Mouse (Mus musculus) limb, embryonic 11.5 days (tissue): Measurements from ENCODE around the gene Ctsa. TPM values are rescaled to one million over a fixed set of nuclear protein-coding genes. Genes with fewer than 3 reads are reported as not detected.

Experiments used
- ATAC-seq: fragments of 200-750 bp; cut with Nextera tagmentation; 2 replicates; pipeline ENCODE4 v1.8.0; 2017; ENCODE audit warnings: low read depth; ENCODE audit not compliant: insufficient number of reproducible peaks, low FRiP score, low TSS enrichment
- DNase-seq: peaks from one replicate; pipeline ENCODE4 v3.0.0-alpha.2; 2015; ENCODE audit warnings: low spot score
- H3K27ac ChIP-seq: fragments of 300-500 bp; sonication (generic); replicated peaks from 2 replicates; pipeline ENCODE4 v1.5.1; 2014; ENCODE audit warnings: low read depth, mild to moderate bottlenecking, low read length
- H3K27me3 ChIP-seq: fragments of 300-500 bp; sonication (generic); 2 replicates; pipeline ENCODE4 v1.6.1; 2014; ENCODE audit warnings: mild to moderate bottlenecking, low read length, mixed read lengths; ENCODE audit not compliant: control insufficient read depth, insufficient read depth
- H3K36me3 ChIP-seq: fragments of 300-500 bp; sonication (generic); 2 replicates; pipeline ENCODE4 v1.6.1; 2014; ENCODE audit warnings: mild to moderate bottlenecking, low read length, moderate library complexity, mixed read lengths; ENCODE audit not compliant: control insufficient read depth, insufficient read depth
- H3K4me1 ChIP-seq: fragments of 300-500 bp; sonication (generic); 2 replicates; pipeline ENCODE4 v1.6.1; 2014; ENCODE audit warnings: low read length, mixed read lengths; ENCODE audit not compliant: control insufficient read depth, insufficient read depth
- H3K4me2 ChIP-seq: fragments of 300-500 bp; sonication (generic); 2 replicates; pipeline ENCODE4 v1.6.1; 2014; ENCODE audit warnings: low read depth, mild to moderate bottlenecking, moderate library complexity; ENCODE audit not compliant: severe bottlenecking
- H3K4me3 ChIP-seq: fragments of 300-500 bp; sonication (generic); 2 replicates; pipeline ENCODE4 v1.5.1; 2014; ENCODE audit warnings: low read depth, low read length
- H3K9ac ChIP-seq: fragments of 300-500 bp; sonication (generic); 2 replicates; pipeline ENCODE4 v1.6.1; 2014; ENCODE audit warnings: mild to moderate bottlenecking, low read length
- H3K9me3 ChIP-seq: fragments of 300-500 bp; sonication (generic); 2 replicates; pipeline ENCODE4 v1.6.1; 2016; ENCODE audit warnings: low read length; ENCODE audit not compliant: control insufficient read depth
- WGBS: fragments of 180-500 bp; shearing (Covaris S2); extraction: QIAGEN DNeasy Blood & Tissue Kit; methylation state at CpG from one replicate; pipeline ENCODE4 v1.1.7; 2014; 5-methylcytosine and 5-hydroxymethylcytosine counted together
- polyA plus RNA-seq: library from polyadenylated mRNA; unstranded; fragments of >200 nt; fragmentation: Nextera tagmentation; extraction: Ambion mirVana; gene quantifications from 2 replicates; pipeline ENCODE4 v1.2.1, GENCODE M21; 2014

Gene Ctsa
- polyA plus RNA-seq, 1 experiment from 2014 or later, result 95.8 TPM

DNA sequence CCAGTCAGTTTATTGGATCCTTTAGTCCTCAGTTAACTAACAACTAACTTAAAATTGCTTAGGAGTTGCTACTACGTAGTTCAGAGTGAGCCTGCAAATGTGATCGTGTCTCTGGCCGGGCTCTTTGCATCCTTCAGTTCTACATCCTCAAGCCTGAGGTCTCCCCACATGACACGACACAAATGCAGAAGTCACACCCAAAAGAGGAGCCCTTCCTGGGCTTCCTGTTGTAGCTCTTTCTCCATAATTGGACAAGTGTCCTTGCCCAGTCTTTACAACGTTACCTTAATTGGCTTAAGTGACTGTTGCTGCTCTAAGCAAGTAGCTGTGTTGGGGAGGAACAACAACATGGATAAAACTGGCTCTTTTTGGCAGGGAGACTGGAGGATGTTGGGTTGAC, 17.3 kb upstream of the Ctsa start:
- no peaks in the 10 kb centered on the region for H3K4me1 ChIP-seq
- ATAC-seq (no peak), DNase-seq (no peak)
- H3K36me3 ChIP-seq, result peaks cover 1% of the 10 kb centered on the region; the same call in 1 of the 2 replicates
- H3K27ac ChIP-seq, result no peak overlapping the region
- WGBS, result 86% methylated on average over 5 of the region's 5 CpGs
- no peaks in the 10 kb centered on the region for H3K9me3 ChIP-seq
- no peak overlapping the region for H3K9ac ChIP-seq
- no peaks in the 10 kb centered on the region for H3K27me3 ChIP-seq
- no peak overlapping the region for H3K4me2 ChIP-seq
- no peak overlapping the region for H3K4me3 ChIP-seq

DNA sequence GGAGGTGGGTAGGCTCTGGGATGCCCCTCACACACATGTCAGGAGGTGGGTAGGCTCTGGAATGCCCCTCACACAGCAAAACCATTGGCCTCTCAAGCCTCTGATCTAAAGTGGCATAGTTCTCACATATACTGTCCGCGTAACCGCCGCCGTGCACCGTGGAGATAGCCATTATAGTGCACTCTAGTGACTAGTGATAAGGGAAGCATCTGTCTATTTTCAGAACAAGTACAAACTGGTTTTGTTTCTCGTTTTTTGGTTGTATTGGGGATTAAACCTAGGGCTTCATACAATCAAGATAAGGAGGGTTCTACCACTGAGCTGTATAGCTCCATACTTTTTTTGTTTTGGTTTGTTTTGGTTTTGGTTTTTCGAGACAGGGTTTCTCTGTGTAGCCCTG, 16.9 kb upstream of the Ctsa start:
- DNase-seq, result no peak
- Histone ChIP-seq H3K9ac (no peak overlapping the region), H3K27me3 (no peaks in the 10 kb centered on the region), H3K4me2 (no peak overlapping the region), H3K9me3 (no peaks in the 10 kb centered on the region), H3K36me3 (peaks cover 4% of the 10 kb centered on the region; the same call in 1 of the 2 replicates), H3K4me1 (no peaks in the 10 kb centered on the region), H3K27ac (no peak overlapping the region), H3K4me3 (no peak overlapping the region)
- ATAC-seq, result no peak
- WGBS, result 93% methylated on average over 8 of the region's 8 CpGs

DNA sequence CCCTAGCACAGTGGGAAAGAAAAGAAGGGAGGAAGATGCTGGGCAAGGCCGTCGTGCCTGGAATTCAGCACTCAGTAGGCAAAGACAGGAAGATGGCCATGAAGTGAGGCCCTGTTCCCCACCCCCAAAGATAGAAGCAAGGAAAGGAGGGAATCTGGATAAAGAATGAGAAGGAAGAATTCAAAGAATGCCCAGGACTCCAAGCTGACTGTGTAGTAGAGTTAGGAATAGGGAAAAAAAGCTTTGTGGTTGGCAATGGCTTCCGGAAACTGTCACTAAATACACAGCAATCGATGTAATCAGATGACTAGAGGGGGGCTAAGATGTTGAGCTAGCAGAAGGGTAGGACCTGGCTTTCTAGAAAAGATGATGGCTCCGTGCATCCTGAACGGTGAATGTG, 15.5 kb upstream of the Ctsa start:
- WGBS, result 93% methylated on average over 6 of the region's 6 CpGs
- H3K4me3 ChIP-seq, result no peak overlapping the region
- no peak overlapping the region for H3K27ac ChIP-seq
- H3K9ac ChIP-seq, result no peak overlapping the region
- no peak overlapping the region for H3K4me2 ChIP-seq
- no peaks in the 10 kb centered on the region for H3K4me1 ChIP-seq
- ATAC-seq (no peak), DNase-seq (no peak)
- H3K27me3 ChIP-seq, result no peaks in the 10 kb centered on the region
- no peaks in the 10 kb centered on the region for H3K9me3 ChIP-seq
- H3K36me3 ChIP-seq, result peaks cover 4% of the 10 kb centered on the region; the same call in 1 of the 2 replicates

DNA sequence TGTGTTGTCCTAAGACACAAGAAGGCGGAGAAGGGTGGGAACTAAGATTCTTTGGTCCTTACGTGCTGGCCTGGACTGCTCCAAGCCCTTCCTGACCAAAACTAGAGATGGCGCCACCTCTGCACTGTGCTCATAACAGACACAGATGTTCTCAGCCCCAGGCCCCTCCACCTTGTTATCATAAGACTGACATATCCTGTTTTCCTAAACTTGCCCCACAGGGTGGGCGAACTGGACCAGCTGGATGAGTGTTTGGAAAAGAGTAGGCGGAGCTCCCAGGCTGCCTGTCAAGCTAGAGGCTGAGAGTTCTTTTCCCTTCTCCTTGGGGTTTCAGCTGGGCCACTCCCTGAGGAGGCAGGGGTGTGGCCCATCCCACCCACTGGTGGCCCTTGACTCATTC, 15.0 kb upstream of the Ctsa start:
- H3K27ac ChIP-seq, result no peak overlapping the region
- H3K36me3 ChIP-seq, result peaks cover 4% of the 10 kb centered on the region; the same call in 1 of the 2 replicates
- H3K27me3 ChIP-seq, result no peaks in the 10 kb centered on the region
- H3K4me3 ChIP-seq, result no peak overlapping the region
- no peak overlapping the region for H3K4me2 ChIP-seq
- 82% methylated on average over 5 of the region's 5 CpGs for whole genome bisulfite sequencing
- DNase-seq, result no peak
- no peaks in the 10 kb centered on the region for H3K9me3 ChIP-seq
- H3K4me1 ChIP-seq, result no peaks in the 10 kb centered on the region
- no peak overlapping the region for H3K9ac ChIP-seq
- ATAC-seq, result no peak

DNA sequence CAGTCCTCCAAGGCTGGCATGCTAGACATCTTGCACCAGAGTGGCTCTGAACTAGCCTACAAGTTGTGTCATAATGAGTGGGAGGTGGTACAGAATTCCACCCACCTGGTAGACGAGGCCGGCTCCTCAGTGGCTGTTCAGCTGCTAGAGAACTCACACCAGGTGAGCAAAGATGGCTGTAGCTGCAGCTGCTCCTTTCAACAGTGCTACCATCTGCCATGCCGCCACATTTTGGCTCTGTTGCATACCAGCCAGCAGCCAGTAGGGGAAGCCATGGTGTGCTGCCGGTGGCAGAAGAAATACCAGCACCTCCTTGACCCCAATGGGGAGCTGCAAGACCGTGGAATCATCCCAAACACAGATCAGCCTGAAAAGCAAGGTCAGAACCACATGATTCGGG, 11.6 kb upstream of the Ctsa start:
- Histone ChIP-seq H3K4me2 (no peak overlapping the region), H3K36me3 (peaks cover 10% of the 10 kb centered on the region; the same call in 1 of the 2 replicates), H3K9me3 (no peaks in the 10 kb centered on the region), H3K4me3 (no peak overlapping the region), H3K9ac (no peak overlapping the region), H3K27ac (no peak overlapping the region), H3K27me3 (no peaks in the 10 kb centered on the region), H3K4me1 (0 out of 2 replicates have a peak, but pooled peaks cover 2% of the 10 kb centered on the region)
- ATAC-seq, result no peak
- 86% methylated on average over 6 of the region's 6 CpGs for WGBS
- DNase-seq, result no peak

DNA sequence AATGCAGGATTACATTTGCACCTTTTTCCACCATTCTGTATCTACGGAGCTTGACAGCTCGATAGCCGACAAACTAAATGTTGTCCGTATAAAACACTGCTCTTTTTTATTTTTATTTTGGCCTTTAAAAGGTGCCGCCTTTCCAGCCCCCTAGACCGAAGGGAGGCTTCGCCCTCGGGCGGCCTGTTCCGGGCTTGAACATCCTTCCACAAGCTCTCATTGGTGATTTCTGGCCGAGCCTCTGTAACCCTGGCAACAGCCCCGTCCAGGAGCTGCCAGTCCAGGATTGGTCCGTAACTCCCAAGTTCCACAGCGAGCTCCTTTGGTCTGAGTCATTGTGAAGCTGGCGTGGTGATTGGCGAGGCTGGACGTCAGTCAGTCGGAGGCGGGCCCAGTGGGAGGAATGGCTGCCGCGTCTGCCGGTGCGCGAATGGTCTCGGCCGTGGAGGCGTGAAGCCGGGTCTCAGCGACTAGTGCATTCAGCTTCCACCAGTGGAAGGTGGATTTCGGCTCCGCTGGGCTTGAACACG, 10.0 kb upstream of the Ctsa start, which contains the start of gene Zswim1:
Gene Zswim1, plus strand, starts transcription at position 51 of the 530 bp plus-strand sequence.
- H3K4me3 ChIP-seq, result peak within 1 kb of the TSS; percentile 64
- H3K4me2 ChIP-seq, result peak within 1 kb of the TSS; percentile 54
- H3K27me3 ChIP-seq, result no peaks in the 10 kb centered on the region
- 0 out of 2 replicates have a peak within 1 kb of the TSS, but pooled peaks have one; percentile 23 for H3K27ac ChIP-seq
- 0 out of 2 replicates have a peak, but pooled peaks cover 2% of the 10 kb centered on the region for H3K4me1 ChIP-seq
- ATAC-seq (peak; percentile 100), DNase-seq (peak; percentile 100)
- no peaks in the 10 kb centered on the region for H3K9me3 ChIP-seq
- peak within 1 kb of the TSS; percentile 60 for H3K9ac ChIP-seq
- 1% methylated on average over 32 of the region's 32 CpGs for WGBS
- peaks cover 16% of the 10 kb centered on the region; the same call in 1 of the 2 replicates for H3K36me3 ChIP-seq

DNA sequence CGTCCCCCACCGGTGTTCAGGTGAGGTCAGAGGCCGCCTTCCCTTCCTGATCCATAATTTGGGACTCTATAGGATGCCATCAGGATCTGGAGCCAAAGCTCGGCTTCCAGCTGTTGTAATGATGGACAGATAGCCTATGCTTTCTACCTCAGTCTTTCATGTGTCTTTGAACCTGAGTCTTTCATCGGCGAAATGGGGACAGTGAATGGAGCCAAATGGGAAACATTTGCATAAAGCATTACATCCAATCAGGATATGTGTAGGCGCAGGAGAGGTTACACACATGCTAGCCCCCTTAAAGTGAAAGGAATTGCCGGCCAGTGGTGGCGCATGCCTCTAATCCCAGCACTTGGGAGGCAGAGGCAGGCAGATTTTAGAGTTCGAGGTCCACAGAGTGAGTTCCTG, 9.5 kb upstream of the Ctsa start:
- ATAC-seq (peak; percentile 56), DNase-seq (peak; percentile 55)
- peak overlapping the region; percentile 60 for H3K9ac ChIP-seq
- H3K27me3 ChIP-seq, result no peaks in the 10 kb centered on the region
- WGBS, result 3% methylated on average over 10 of the region's 10 CpGs
- H3K4me2 ChIP-seq, result peak overlapping the region; percentile 54
- peaks cover 18% of the 10 kb centered on the region; the same call in 1 of the 2 replicates for H3K36me3 ChIP-seq
- H3K27ac ChIP-seq, result 0 out of 2 replicates have a peak overlapping the region, but pooled peaks have one; percentile 23
- no peaks in the 10 kb centered on the region for H3K9me3 ChIP-seq
- H3K4me3 ChIP-seq, result peak overlapping the region; percentile 64
- 0 out of 2 replicates have a peak, but pooled peaks cover 2% of the 10 kb centered on the region for H3K4me1 ChIP-seq

DNA sequence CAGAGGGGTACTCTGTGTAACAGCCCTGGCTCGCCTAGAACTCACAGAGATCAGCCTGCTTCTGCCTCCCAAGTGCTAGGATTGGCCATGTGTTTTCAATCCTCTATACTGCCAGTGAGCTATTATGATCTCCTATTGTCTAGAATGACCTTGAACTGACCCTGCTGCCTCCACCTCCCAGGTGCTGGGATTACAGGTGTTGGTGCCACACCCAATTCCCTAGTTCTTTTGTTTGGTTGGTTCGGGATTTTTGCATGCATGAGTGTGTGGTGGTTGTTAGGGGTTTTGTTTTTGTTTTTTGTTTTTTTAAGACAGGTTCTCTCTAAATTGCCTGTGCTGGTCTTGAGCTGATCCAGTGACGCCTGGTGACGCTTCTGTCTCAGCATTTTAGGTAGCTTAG, 8.7 kb upstream of the Ctsa start:
- H3K27me3 ChIP-seq, result no peaks in the 10 kb centered on the region
- 0 out of 2 replicates have a peak, but pooled peaks cover 2% of the 10 kb centered on the region for H3K4me1 ChIP-seq
- no peak overlapping the region for H3K9ac ChIP-seq
- no peak for DNase-seq
- no peak overlapping the region for H3K27ac ChIP-seq
- peaks cover 18% of the 10 kb centered on the region; the same call in 1 of the 2 replicates for H3K36me3 ChIP-seq
- no peak overlapping the region for H3K4me2 ChIP-seq
- no peaks in the 10 kb centered on the region for H3K9me3 ChIP-seq
- WGBS, result 96% methylated on average over 4 of the region's 4 CpGs
- H3K4me3 ChIP-seq, result no peak overlapping the region
- ATAC-seq, result no peak
